Mouse (Mus musculus): ENCODE measurements around the gene Fem1a. TPM values are rescaled to one million over a fixed set of nuclear protein-coding genes. Genes with fewer than 3 reads are reported as not detected.

The Fem1a gene
- polyA plus RNA-seq, 1 experiment from 2014 or later: 6.1 TPM

DNA sequence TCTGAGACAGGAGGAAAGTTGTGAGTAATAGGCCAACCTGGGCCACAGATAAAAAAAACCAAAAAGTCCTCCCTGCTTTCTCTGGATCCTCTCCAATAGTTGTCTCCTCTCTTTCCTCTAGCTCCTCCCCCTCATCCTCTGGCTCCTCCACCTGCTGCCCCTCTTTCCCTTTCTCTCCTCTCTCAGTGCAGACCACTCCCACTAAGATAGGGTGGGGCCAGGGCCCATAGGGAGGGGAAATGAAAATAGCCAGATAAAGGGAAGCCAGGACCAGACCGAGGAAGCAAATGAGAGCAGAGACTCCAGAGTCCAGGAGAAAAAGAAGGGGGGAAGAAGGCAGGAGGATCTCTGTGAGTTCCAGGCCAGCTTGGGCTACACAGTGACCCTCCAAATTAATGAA lies 31.7 kb upstream of the Fem1a start:
- ATAC-seq (ENCODE audit: low read depth): no peak
- no peaks in the 10 kb centered on the region for H3K27me3 ChIP-seq
- peaks cover 9% of the 10 kb centered on the region; the same call in 1 of the 2 replicates for H3K4me1 ChIP-seq (replicated peaks)
- WGBS (ENCODE audit: insufficient replicate concordance): 18% methylated on average over 1 of the region's 1 CpGs
- H3K4me2 ChIP-seq: no peak overlapping the region
- DNase-seq: no peak
- H3K36me3 ChIP-seq: no peaks in the 10 kb centered on the region
- H3K27ac ChIP-seq: no peak overlapping the region
- no peak overlapping the region for H3K9ac ChIP-seq
- H3K9me3 ChIP-seq (replicated peaks): no peaks in the 10 kb centered on the region
- no peak overlapping the region for H3K4me3 ChIP-seq (replicated peaks)

DNA sequence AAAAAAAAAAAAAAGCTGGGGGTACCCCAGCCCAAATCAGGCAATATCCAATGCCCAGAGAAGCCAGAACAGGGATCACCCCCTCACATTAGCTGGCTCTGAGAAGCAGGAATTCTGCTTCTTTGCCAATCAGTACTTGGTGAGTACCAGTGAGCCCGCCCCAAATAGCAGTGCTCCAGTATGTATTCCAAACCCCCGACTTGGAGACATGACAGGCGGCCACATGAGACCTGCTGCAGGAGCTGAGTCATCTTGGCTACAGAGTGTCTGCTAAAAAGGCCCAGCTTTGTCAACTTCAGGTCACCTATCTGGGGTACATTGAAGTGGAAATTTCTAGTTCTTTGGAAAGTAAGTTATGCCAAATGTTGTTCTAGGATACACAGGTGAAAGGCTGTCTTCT lies 30.0 kb upstream of the Fem1a start:
- Histone ChIP-seq H3K36me3 (no peaks in the 10 kb centered on the region), H3K4me2 (no peak overlapping the region), H3K9me3 (replicated peaks) (no peaks in the 10 kb centered on the region), H3K27me3 (no peaks in the 10 kb centered on the region), H3K9ac (no peak overlapping the region), H3K27ac (no peak overlapping the region), H3K4me3 (replicated peaks) (no peak overlapping the region), H3K4me1 (replicated peaks) (peaks cover 4% of the 10 kb centered on the region; the same call in 1 of the 2 replicates)
- WGBS (ENCODE audit: insufficient replicate concordance): 39% methylated on average over 3 of the region's 3 CpGs
- ATAC-seq (ENCODE audit: low read depth) (no peak), DNase-seq (no peak)

DNA sequence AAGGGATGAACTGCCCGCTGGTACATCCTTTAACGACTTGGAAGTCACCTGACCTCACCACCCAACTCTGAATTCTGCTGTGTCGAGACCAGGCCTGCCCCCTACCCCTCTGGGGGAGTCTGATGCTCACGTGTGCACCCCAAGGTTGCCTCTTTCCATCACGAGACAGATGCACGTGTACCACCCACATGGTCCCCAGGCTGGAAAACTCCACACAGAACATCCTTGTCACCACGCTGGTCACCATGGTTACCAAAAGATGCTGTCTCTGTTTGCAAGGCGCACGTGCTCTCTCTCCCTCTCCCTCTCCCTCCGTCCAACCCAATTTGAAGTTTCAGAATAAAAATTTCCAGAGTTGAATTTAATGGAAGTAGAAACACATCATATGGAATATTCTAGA lies 26.7 kb upstream of the Fem1a start:
- H3K4me1 ChIP-seq (replicated peaks): peaks cover 1% of the 10 kb centered on the region; the same call in 1 of the 2 replicates
- no peak overlapping the region for H3K4me2 ChIP-seq
- WGBS (ENCODE audit: insufficient replicate concordance): 51% methylated on average over 10 of the region's 10 CpGs
- no peak overlapping the region for H3K9ac ChIP-seq
- H3K36me3 ChIP-seq: no peaks in the 10 kb centered on the region
- no peak overlapping the region for H3K4me3 ChIP-seq (replicated peaks)
- DNase-seq (no peak), ATAC-seq (ENCODE audit: low read depth) (no peak)
- H3K27me3 ChIP-seq: no peaks in the 10 kb centered on the region
- H3K9me3 ChIP-seq (replicated peaks): no peaks in the 10 kb centered on the region
- no peak overlapping the region for H3K27ac ChIP-seq

DNA sequence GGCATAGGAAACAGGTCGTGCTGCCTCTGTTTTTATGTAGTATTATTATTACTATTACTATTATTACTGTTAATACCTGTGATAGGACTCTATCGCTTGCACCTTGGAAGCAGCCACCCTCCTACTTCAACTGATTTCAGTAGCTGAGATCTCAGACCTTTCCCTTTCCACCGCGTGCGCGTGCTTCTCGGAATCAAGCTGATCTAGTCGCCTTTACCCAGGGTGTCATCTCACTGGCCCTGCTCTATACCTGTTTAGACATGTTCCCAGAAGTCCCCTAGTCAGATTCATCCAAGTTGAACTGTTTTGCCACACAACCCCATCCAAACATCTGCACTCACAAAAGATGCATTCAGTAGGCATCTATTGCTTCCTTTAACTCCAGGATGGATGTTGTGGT lies 23.2 kb upstream of the Fem1a start:
- Histone ChIP-seq H3K36me3 (no peaks in the 10 kb centered on the region), H3K4me2 (no peak overlapping the region), H3K27ac (no peak overlapping the region), H3K4me1 (replicated peaks) (no peaks in the 10 kb centered on the region), H3K9ac (no peak overlapping the region), H3K4me3 (replicated peaks) (no peak overlapping the region), H3K27me3 (no peaks in the 10 kb centered on the region), H3K9me3 (replicated peaks) (no peaks in the 10 kb centered on the region)
- DNase-seq (no peak), ATAC-seq (ENCODE audit: low read depth) (no peak)
- 49% methylated on average over 8 of the region's 8 CpGs for WGBS (ENCODE audit: insufficient replicate concordance)

DNA sequence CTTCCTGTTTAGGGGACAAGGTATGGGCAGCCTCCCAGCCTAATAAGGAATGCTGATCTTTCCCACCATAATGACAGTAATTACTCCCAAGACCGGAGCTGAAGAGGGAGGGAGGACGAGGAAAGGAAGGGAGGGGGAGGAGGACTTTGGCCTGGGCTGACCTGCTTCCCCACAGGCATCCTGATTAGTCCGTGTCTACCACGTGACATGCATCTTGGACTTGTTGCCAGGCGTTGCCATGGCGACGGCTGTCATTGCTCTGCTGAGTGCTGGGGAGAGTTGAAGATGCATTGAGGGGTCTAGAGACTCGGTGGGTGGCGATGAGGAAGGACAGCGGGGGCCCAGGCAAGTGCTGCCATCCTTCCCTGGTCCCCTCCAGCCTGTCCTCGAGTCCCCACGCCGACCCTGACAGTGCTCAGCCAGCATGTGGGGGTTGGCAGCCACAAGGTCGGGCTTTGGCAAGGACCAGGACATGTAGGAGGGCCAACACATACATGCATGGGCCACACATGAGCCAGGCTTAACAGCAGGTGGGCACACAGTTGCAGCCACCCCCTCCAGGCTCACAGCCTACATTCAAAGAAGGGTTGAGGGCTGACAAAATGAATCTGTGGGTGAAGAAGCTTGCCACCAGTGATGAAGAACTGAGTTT lies 22.7 kb upstream of the Fem1a start:
- ATAC-seq (ENCODE audit: low read depth): peak; percentile 48; the same call in 1 of the 2 replicates
- Histone ChIP-seq H3K36me3 (no peaks in the 10 kb centered on the region), H3K27ac (no peak overlapping the region), H3K4me3 (replicated peaks) (no peak overlapping the region), H3K4me2 (no peak overlapping the region), H3K9ac (no peak overlapping the region), H3K4me1 (replicated peaks) (no peaks in the 10 kb centered on the region), H3K9me3 (replicated peaks) (no peaks in the 10 kb centered on the region), H3K27me3 (no peaks in the 10 kb centered on the region)
- 5% methylated on average over 14 of the region's 14 CpGs for WGBS (ENCODE audit: insufficient replicate concordance)
- DNase-seq: no peak

DNA sequence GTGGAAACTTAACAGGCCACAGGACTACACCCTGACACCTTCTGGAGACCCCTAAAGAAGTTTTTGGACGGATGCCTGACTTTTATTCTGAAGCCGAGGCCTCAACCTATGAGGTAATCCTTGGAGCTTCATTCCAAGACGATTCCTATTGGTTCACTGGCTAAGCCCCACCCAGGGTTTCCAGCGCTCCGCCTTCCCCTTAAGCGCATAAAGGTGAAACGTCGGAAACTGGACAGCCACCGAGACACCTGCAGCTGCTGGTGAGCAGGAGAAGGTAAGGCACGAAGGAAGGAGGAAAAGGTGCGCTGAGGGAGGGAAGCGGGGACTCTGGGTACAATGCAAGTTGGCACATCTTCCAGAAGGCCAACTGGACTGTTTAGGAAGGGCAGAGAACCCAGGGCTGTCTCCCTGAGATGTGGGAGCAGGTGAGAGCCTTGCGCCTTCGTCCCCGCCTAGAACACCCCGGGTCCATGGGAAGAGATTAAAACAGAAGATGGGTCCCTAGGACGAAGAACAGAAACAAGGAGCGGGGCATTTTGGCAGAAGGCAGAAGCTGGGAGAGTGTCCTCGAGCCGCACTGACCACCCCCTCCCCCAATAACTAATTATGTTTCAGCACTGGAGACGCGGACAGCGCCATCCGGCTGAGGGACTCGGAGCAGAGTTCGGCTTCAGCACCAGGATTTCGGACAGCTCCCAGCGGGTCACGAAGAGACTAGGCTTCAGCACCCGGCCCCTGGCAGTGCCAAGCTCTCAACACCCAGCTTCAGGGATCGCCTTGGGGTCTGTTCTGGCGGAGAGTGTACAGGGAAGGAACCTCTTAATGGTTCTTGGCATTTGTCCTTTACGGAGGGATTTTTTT lies 14.8 kb upstream of the Fem1a start:
- no peak overlapping the region for H3K9ac ChIP-seq
- H3K9me3 ChIP-seq (replicated peaks): no peaks in the 10 kb centered on the region
- DNase-seq (peak; percentile 70), ATAC-seq (ENCODE audit: low read depth) (no peak)
- no peaks in the 10 kb centered on the region for H3K4me1 ChIP-seq (replicated peaks)
- H3K4me2 ChIP-seq: no peak overlapping the region
- H3K27ac ChIP-seq: no peak overlapping the region
- 2% methylated on average over 33 of the region's 33 CpGs for WGBS (ENCODE audit: insufficient replicate concordance)
- H3K27me3 ChIP-seq: peaks cover 16% of the 10 kb centered on the region
- no peaks in the 10 kb centered on the region for H3K36me3 ChIP-seq
- H3K4me3 ChIP-seq (replicated peaks): no peak overlapping the region

DNA sequence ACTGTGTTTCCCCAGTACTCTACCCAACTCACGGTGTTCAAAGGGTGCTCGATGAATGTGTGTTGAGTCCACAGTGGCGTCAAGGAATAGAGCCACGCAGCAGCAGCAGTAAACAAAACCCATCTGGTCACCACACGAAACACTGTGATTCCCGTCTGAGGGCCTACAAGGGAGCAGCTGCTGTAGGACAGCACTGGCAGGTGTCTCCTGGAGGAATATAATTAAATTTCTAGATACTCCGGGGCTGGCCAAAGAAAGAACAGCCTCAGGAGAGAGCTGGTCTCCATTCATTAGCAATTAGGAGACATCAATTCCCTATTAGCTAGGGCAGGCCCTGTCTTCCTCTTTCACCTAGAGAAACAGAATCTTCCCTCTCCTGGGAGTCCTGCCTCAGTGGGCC lies 11.0 kb upstream of the Fem1a start:
- WGBS (ENCODE audit: insufficient replicate concordance): 51% methylated on average over 7 of the region's 7 CpGs
- H3K4me1 ChIP-seq (replicated peaks): no peaks in the 10 kb centered on the region
- no peaks in the 10 kb centered on the region for H3K36me3 ChIP-seq

DNA sequence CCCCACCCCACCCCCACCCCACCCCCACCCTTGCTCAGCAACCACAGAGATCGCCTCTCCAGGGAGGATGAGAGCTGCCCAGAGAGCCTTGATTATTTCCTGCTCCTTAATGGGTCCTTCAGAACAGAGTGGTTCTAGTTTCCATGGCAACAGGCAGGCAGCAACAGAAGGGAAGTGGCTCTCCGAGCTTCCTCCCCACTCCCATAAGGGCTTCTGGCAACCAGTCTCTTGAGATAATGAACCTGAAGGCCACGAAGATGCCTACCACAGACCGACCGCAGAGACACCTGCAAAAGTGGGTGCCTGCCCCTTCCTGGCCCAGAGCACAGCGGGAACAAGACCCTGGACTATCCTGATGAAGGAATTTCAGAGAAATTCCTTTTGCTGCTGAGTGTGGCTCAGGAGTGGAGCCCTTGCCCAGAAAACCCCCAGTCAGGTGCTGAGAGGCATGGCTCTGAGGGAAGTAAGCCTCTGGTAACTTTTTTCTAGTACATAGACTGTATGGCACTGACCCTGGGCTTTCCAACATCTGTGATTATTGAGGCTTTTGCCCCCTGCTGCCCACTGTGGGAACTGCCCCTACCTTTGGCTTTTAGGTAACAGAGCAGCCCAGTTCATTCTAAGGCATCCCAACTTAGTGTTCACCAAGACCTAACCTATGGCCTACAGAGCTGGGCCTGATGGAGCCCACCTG lies 5.3 kb upstream of the Fem1a start:
- no peak overlapping the region for H3K9ac ChIP-seq
- H3K36me3 ChIP-seq: no peaks in the 10 kb centered on the region
- ATAC-seq (ENCODE audit: low read depth) (no peak), DNase-seq (peak; percentile 40)
- H3K4me3 ChIP-seq (replicated peaks): no peak overlapping the region
- WGBS (ENCODE audit: insufficient replicate concordance): 8% methylated on average over 6 of the region's 6 CpGs
- H3K4me1 ChIP-seq (replicated peaks): peaks cover 10% of the 10 kb centered on the region
- H3K27me3 ChIP-seq: no peaks in the 10 kb centered on the region
- no peak overlapping the region for H3K27ac ChIP-seq
- H3K9me3 ChIP-seq (replicated peaks): no peaks in the 10 kb centered on the region
- no peak overlapping the region for H3K4me2 ChIP-seq

More for the DNA sequence above, 11.0 kb upstream of the Fem1a start:
- ATAC-seq (ENCODE audit: low read depth): no peak
- no peak for DNase-seq
- Histone ChIP-seq H3K9me3 (replicated peaks) (no peaks in the 10 kb centered on the region), H3K4me3 (replicated peaks) (no peak overlapping the region), H3K27ac (no peak overlapping the region), H3K9ac (no peak overlapping the region), H3K27me3 (peaks cover 16% of the 10 kb centered on the region), H3K4me2 (no peak overlapping the region)

DNA sequence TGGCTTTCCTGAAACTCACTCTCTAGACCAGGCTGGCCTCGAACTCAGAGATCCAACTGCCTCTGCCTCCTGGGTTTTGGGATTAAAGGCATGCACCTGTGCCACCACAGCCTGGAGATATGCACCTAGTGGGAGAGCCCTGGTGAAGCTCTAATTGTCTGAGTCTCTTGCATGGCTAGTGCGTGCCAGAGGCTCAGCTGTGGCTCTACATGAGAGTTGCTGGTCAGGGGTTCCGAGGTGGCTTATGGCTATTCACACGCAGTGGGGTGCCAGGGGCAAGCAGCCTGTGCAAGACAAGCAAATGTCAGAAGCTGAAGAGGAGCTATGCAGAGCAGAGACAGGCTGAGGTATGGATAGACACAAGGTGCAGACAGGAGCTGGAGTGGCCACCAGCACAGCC lies 1.9 kb upstream of the Fem1a start:
- no peaks in the 10 kb centered on the region for H3K27me3 ChIP-seq
- no peak overlapping the region for H3K27ac ChIP-seq
- no peak overlapping the region for H3K4me2 ChIP-seq
- DNase-seq (no peak), ATAC-seq (ENCODE audit: low read depth) (no peak)
- H3K36me3 ChIP-seq: peaks cover 18% of the 10 kb centered on the region
- no peaks in the 10 kb centered on the region for H3K9me3 ChIP-seq (replicated peaks)
- H3K9ac ChIP-seq: no peak overlapping the region
- H3K4me1 ChIP-seq (replicated peaks): peaks cover 35% of the 10 kb centered on the region
- H3K4me3 ChIP-seq (replicated peaks): no peak overlapping the region
- WGBS (ENCODE audit: insufficient replicate concordance): 73% methylated on average over 4 of the region's 4 CpGs

DNA sequence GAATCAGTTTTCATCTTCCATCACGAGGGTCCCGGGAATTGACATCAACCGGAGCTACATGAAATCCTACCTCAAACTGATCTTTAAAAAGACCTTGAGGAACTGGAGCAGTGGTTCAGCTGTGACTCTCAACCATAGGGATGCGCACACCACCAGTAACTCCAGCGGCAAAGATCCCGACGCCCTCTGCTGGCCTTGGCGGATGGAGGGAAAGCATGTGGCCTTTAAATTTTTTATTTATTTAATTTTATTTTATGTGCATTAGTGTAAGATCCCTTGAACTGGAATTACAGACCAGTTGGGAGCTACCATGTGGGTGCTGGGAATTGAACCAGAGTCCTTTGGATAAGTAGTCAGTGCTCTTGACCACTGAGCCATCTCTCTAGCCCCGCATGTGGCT lies 1.2 kb upstream of the Fem1a start:
- WGBS (ENCODE audit: insufficient replicate concordance): 15% methylated on average over 9 of the region's 9 CpGs
- H3K36me3 ChIP-seq: peaks cover 25% of the 10 kb centered on the region
- DNase-seq (no peak), ATAC-seq (ENCODE audit: low read depth) (no peak)
- H3K4me1 ChIP-seq (replicated peaks): peaks cover 42% of the 10 kb centered on the region
- H3K27ac ChIP-seq: peak overlapping the region; percentile 29; the same call in 1 of the 2 replicates
- no peaks in the 10 kb centered on the region for H3K9me3 ChIP-seq (replicated peaks)
- H3K4me3 ChIP-seq (replicated peaks): peak overlapping the region; percentile 78
- H3K27me3 ChIP-seq: no peaks in the 10 kb centered on the region
- H3K9ac ChIP-seq: no peak overlapping the region
- peak overlapping the region; percentile 55 for H3K4me2 ChIP-seq

DNA sequence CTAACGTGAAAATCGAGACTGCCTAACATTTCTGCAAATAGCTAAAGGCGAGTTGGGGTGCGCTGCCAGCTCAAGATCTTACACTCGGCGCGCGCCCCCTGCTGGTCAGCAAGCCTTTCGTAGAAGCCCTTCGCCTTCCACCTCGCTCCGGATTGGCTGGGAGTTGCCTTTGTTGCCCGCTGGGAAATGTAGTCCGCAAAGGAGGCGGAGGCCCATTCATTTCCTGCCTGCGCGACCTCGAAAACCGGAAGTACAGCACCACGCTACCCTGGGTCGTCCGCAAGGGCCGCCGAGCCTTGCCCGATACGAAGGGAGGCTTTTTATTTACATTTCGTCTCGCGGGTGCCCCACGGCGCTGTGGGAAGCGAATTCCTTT lies 759 bp upstream of the Fem1a start:
- H3K9me3 ChIP-seq (replicated peaks): no peaks in the 10 kb centered on the region
- H3K4me2 ChIP-seq: peak overlapping the region; percentile 95
- under 1% methylated on average over 32 of the region's 32 CpGs for WGBS (ENCODE audit: insufficient replicate concordance)
- peaks cover 46% of the 10 kb centered on the region for H3K4me1 ChIP-seq (replicated peaks)
- peaks cover 29% of the 10 kb centered on the region for H3K36me3 ChIP-seq
- ATAC-seq (ENCODE audit: low read depth) (peak; percentile 84), DNase-seq (peak; percentile 96)
- H3K27me3 ChIP-seq: no peaks in the 10 kb centered on the region
- peak overlapping the region; percentile 97 for H3K27ac ChIP-seq
- peak overlapping the region; percentile 78 for H3K4me3 ChIP-seq (replicated peaks)
- H3K9ac ChIP-seq: peak overlapping the region; percentile 73

All from liver, embryonic 13.5 days (tissue).